Mouse (Mus musculus) 416B (cell line): Measurements from ENCODE around the gene Sem1.
"Not testable (repeated sequence)": the region's sequence is repeated elsewhere in the genome, so short reads cannot be mapped to it uniquely, and the experiment has no call there.

Experiments
- DNase-seq: peaks from one replicate; pipeline ENCODE4 v3.0.0; 2011; ENCODE audit warnings: low read depth

Sem1 gene

GRCm38 (mm10) chr6:6578304-6579149 is at the start of gene Sem1:
Gene Sem1 (minus strand): TSS chr6:6578663.
- DNase-seq: peak; percentile 92

GRCm38 (mm10) chr6:6622846-6623749 is 44.6 kb upstream of the Sem1 start:
- no peak for DNase-seq

- DNase-seq: no peak
Observed at GRCm38 (mm10) chr6:6603561-6604544, 25.4 kb upstream of the Sem1 start.

- DNase-seq: no peak
Observed at GRCm38 (mm10) chr6:6586313-6586712, 7.8 kb upstream of the Sem1 start.

- peak; percentile 59 for DNase-seq
Observed at GRCm38 (mm10) chr6:6581849-6582248, 3.4 kb upstream of the Sem1 start.

- peak; percentile 72 for DNase-seq
Observed at GRCm38 (mm10) chr6:6577741-6578284, 650 bp downstream of the Sem1 start.

GRCm38 (mm10) chr6:6577291-6577690 is 1.2 kb downstream of the Sem1 start:
- DNase-seq: no peak

- no peak for DNase-seq
Observed at GRCm38 (mm10) chr6:6575796-6576195, 2.7 kb downstream of the Sem1 start.

- DNase-seq: no peak
Observed at GRCm38 (mm10) chr6:6568436-6568835, 10.0 kb downstream of the Sem1 start.

- no peak for DNase-seq
Observed at GRCm38 (mm10) chr6:6563691-6564090, 14.8 kb downstream of the Sem1 start.

- DNase-seq: no peak
Observed at GRCm38 (mm10) chr6:6562716-6563115, 15.7 kb downstream of the Sem1 start.

- DNase-seq: no peak
Observed at GRCm38 (mm10) chr6:6557647-6558046, 20.8 kb downstream of the Sem1 start.

- no peak for DNase-seq
Observed at GRCm38 (mm10) chr6:6552006-6552405, 26.5 kb downstream of the Sem1 start.

GRCm38 (mm10) chr6:6547997-6548396 is 30.5 kb downstream of the Sem1 start:
- DNase-seq: peak; percentile 50

GRCm38 (mm10) chr6:6544255-6544645 is 34.2 kb downstream of the Sem1 start:
- no peak for DNase-seq

GRCm38 (mm10) chr6:6543606-6544254 is 34.7 kb downstream of the Sem1 start:
- DNase-seq: no peak

GRCm38 (mm10) chr6:6542133-6542532 is 36.3 kb downstream of the Sem1 start:
- DNase-seq: peak; percentile 78

- no peak for DNase-seq
Observed at GRCm38 (mm10) chr6:6536781-6537466, 41.5 kb downstream of the Sem1 start.

- not testable (repeated sequence) for DNase-seq
Observed at GRCm38 (mm10) chr6:6536359-6536758, 42.1 kb downstream of the Sem1 start.
